Mouse (Mus musculus): ENCODE data around the gene Tsc2.

DNA sequence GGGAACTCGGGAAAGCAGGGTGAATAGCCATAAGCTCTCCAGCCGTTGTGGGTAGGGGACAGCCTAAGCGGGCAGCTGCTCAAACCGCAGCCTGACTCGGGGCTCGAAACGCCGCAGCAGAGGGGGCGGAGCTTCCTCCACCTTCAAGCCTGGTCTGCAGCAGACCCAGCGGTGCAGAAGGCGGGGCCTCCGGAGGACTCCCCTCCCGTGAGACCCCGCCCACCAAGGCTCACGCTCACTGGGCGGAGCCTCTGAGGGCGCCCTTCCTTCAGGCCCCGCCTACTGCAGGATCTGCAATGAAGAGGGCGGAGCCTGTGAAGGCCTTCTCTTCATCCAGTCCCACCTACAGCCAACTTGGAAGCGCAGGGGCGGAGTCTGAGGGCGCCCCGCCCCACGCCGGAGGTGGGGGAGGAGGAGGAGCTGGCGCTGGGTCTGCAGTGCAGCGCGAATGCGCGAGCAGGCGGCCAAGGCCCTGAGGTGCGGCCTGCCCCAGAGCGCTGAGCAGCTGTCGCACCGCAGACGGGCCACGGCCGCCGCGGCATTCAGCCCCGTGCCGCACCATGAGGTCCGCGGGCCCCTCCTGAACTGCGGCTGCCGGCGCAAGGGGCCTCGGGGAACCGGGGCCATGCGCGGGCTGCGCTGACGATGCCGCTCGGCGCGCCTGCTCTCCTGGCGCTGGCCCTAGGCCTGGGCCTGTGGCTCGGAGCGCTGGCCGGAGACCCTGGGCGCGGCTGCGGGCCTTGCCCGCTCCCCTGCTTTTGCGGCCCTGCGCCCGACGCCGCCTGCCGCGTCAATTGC is 82.6 kb downstream of the Tsc2 start, which contains the start of gene Pkd1:
- no peak for TF ChIP-seq CTCF (IDR thresholded peaks at IDR 0.05; ENCODE audit: low read depth)
- TF ChIP-seq EP300 (optimal IDR thresholded peaks at IDR 0.05), result no peak
